Comparison of ENCODE assay signal across 8 mouse cellular contexts in genomic region chr17:90454356-90454737, GRCm38 (mm10).
DNase-seq lines count a peak whose midpoint lies in the region; ATAC-seq lines count a peak whose summit lies in the region.
"Had no signal": no experiment of that assay in that cellular context is flagged by ENCODE, and none has a peak within 500 bp of the region (broad histone marks: within the 10 kb centered on the region; RNA-seq: fewer than 3 reads in every experiment).

No protein-coding gene starts in this region.

- peak overlapping the region; percentile 66 for H3K4me2 ChIP-seq in liver, embryonic 11.5 days
- peak overlapping the region; percentile 73 for H3K4me2 ChIP-seq in hindbrain, embryonic 13.5 days
- peak overlapping the region; percentile 70 for H3K4me2 ChIP-seq in midbrain, embryonic 15.5 days

- no peaks in the 10 kb centered on the region for H3K9me3 ChIP-seq in liver, embryonic 11.5 days (ENCODE audit: control insufficient read depth, low read length)
- no peaks in the 10 kb centered on the region for H3K9me3 ChIP-seq in hindbrain, embryonic 13.5 days
- H3K9me3 ChIP-seq in midbrain, embryonic 15.5 days: no peaks in the 10 kb centered on the region
- H3K9me3 ChIP-seq: liver, embryonic 13.5 days had no signal

- H3K9ac ChIP-seq in liver, embryonic 11.5 days (ENCODE audit: low read depth, low read length): no peak overlapping the region
- peak overlapping the region; percentile 95 for H3K9ac ChIP-seq in hindbrain, embryonic 13.5 days
- peak overlapping the region; percentile 80 for H3K9ac ChIP-seq in midbrain, embryonic 15.5 days
- H3K9ac ChIP-seq: liver, embryonic 13.5 days had no signal

- peak; percentile 27; the same call in 1 of the 2 replicates for ATAC-seq in liver, embryonic 11.5 days (replicated peaks; ENCODE audit: low FRiP score)
- ATAC-seq in hindbrain, embryonic 13.5 days (ENCODE audit: low FRiP score): peak; percentile 67
- peak; percentile 65 for ATAC-seq in midbrain, embryonic 15.5 days (replicated peaks)

- DNase-seq in liver, embryonic 11.5 days (ENCODE audit: low spot score): no peak
- no peak for DNase-seq in liver
- DNase-seq in cerebellum, postnatal 36 days: peak; percentile 80 to 84
- no peak for DNase-seq in ovary, postnatal 10 days (ENCODE audit: low spot score)
- DNase-seq in urinary bladder, postnatal 10 days (ENCODE audit: low spot score): no peak
- DNase-seq: liver, embryonic 13.5 days had no signal

- 3% methylated on average over 15 of the region's 15 CpGs for WGBS in liver, embryonic 11.5 days
- WGBS in hindbrain, embryonic 13.5 days: under 1% methylated on average over 15 of the region's 15 CpGs
- WGBS in midbrain, embryonic 15.5 days: under 1% methylated on average over 15 of the region's 15 CpGs

- H3K27me3 ChIP-seq in liver, embryonic 11.5 days (replicated peaks; ENCODE audit: control insufficient read depth, insufficient read depth, low read length): peaks cover 42% of the 10 kb centered on the region
- no peaks in the 10 kb centered on the region for H3K27me3 ChIP-seq in hindbrain, embryonic 13.5 days
- H3K27me3 ChIP-seq in midbrain, embryonic 15.5 days (replicated peaks): no peaks in the 10 kb centered on the region

- no peak overlapping the region; the same call in 1 of the 2 replicates for H3K4me3 ChIP-seq in liver, embryonic 11.5 days (ENCODE audit: low read depth, low read length)
- peak overlapping the region; percentile 73 for H3K4me3 ChIP-seq in hindbrain, embryonic 13.5 days
- H3K4me3 ChIP-seq in midbrain, embryonic 15.5 days: peak overlapping the region; percentile 68

- H3K4me1 ChIP-seq in liver, embryonic 11.5 days (replicated peaks; ENCODE audit: control insufficient read depth, insufficient read depth, low read length): no peaks in the 10 kb centered on the region
- peaks cover 39% of the 10 kb centered on the region for H3K4me1 ChIP-seq in hindbrain, embryonic 13.5 days (replicated peaks)
- H3K4me1 ChIP-seq in midbrain, embryonic 15.5 days: peaks cover 30% of the 10 kb centered on the region

- no peak overlapping the region for H3K27ac ChIP-seq in liver, embryonic 11.5 days (ENCODE audit: low read depth, low read length)
- peak overlapping the region; percentile 92 for H3K27ac ChIP-seq in hindbrain, embryonic 13.5 days
- H3K27ac ChIP-seq in midbrain, embryonic 15.5 days: peak overlapping the region; percentile 91
- H3K27ac ChIP-seq: liver, embryonic 13.5 days had no signal

- H3K36me3 ChIP-seq in liver, embryonic 11.5 days (ENCODE audit: control insufficient read depth, insufficient read depth, low read length): no peaks in the 10 kb centered on the region
- H3K36me3 ChIP-seq in hindbrain, embryonic 13.5 days: no peaks in the 10 kb centered on the region
- no peaks in the 10 kb centered on the region for H3K36me3 ChIP-seq in midbrain, embryonic 15.5 days (replicated peaks)
- H3K36me3 ChIP-seq: liver, embryonic 13.5 days had no signal

Comparison
In these comparisons a context has a peak if more than half of its experiments do, and no peak if none do; other contexts are left out.
1. DNase-seq: peak in cerebellum, postnatal 36 days (2 of 2); none in liver, embryonic 11.5 days (single experiment), liver (single experiment), ovary, postnatal 10 days (single experiment) and urinary bladder, postnatal 10 days (single experiment).
2. Peak in every context shown above with its lines, with median percentiles within 50 percentile points of each other: ATAC-seq and H3K4me2 ChIP-seq.